Comparison of ENCODE assay signal across 8 mouse cellular contexts in genomic region chr6:73314923-73315603, GRCm38 (mm10).
DNase-seq lines count a peak whose midpoint lies in the region; ATAC-seq lines count a peak whose summit lies in the region.

No protein-coding gene starts in this region.

- under 1% methylated on average over 17 of the region's 17 CpGs for WGBS in embryonic facial prominence, embryonic 12.5 days
- 2% methylated on average over 17 of the region's 17 CpGs for WGBS in heart, embryonic 13.5 days
- under 1% methylated on average over 17 of the region's 17 CpGs for WGBS in kidney, embryonic 16.5 days
- 4% methylated on average over 17 of the region's 17 CpGs for WGBS in liver, embryonic 15.5 days (ENCODE audit: insufficient replicate concordance)
- WGBS in neural tube, embryonic 11.5 days = 2% methylated on average over 17 of the region's 17 CpGs

- peak; percentile 86 for ATAC-seq in embryonic facial prominence, embryonic 12.5 days (ENCODE audit: insufficient number of reproducible peaks, insufficient read depth, low FRiP score, low TSS enrichment)
- peak; percentile 54; the same call in 1 of the 2 replicates for ATAC-seq in heart, embryonic 13.5 days (ENCODE audit: extremely low read depth, insufficient number of reproducible peaks, low FRiP score, low TSS enrichment)
- ATAC-seq in kidney, embryonic 16.5 days (ENCODE audit: low FRiP score, low TSS enrichment) = peak; percentile 91
- ATAC-seq in liver, embryonic 15.5 days (ENCODE audit: insufficient read depth) = no peak
- peak; percentile 81 for ATAC-seq in neural tube, embryonic 11.5 days (ENCODE audit: insufficient read depth, low FRiP score, low TSS enrichment)

- peak overlapping the region; percentile 75 for H3K27ac ChIP-seq in embryonic facial prominence, embryonic 12.5 days
- H3K27ac ChIP-seq in heart, embryonic 13.5 days (replicated peaks) = peak overlapping the region; percentile 66
- peak overlapping the region; percentile 85 for H3K27ac ChIP-seq in kidney, embryonic 16.5 days (ENCODE audit: low read length)
- no peak overlapping the region for H3K27ac ChIP-seq in liver, embryonic 15.5 days (replicated peaks)
- H3K27ac ChIP-seq in neural tube, embryonic 11.5 days (ENCODE audit: low read depth, low read length) = no peak overlapping the region

- no peaks in the 10 kb centered on the region for H3K4me1 ChIP-seq in embryonic facial prominence, embryonic 12.5 days
- H3K4me1 ChIP-seq in heart, embryonic 13.5 days = peaks cover 9% of the 10 kb centered on the region; the same call in 1 of the 2 replicates
- H3K4me1 ChIP-seq in kidney, embryonic 16.5 days (ENCODE audit: insufficient read depth, low read length) = peaks cover 9% of the 10 kb centered on the region; the same call in 1 of the 2 replicates
- no peaks in the 10 kb centered on the region for H3K4me1 ChIP-seq in liver, embryonic 15.5 days (replicated peaks)
- H3K4me1 ChIP-seq in neural tube, embryonic 11.5 days (ENCODE audit: control insufficient read depth, insufficient read depth, low read length) = no peaks in the 10 kb centered on the region

- no peaks in the 10 kb centered on the region for H3K36me3 ChIP-seq in embryonic facial prominence, embryonic 12.5 days
- no peaks in the 10 kb centered on the region for H3K36me3 ChIP-seq in heart, embryonic 13.5 days
- H3K36me3 ChIP-seq in kidney, embryonic 16.5 days (ENCODE audit: insufficient read depth, low read length) = no peaks in the 10 kb centered on the region
- no peaks in the 10 kb centered on the region for H3K36me3 ChIP-seq in liver, embryonic 15.5 days (replicated peaks)
- H3K36me3 ChIP-seq in neural tube, embryonic 11.5 days (ENCODE audit: control insufficient read depth, insufficient read depth, low read length) = no peaks in the 10 kb centered on the region

- H3K4me2 ChIP-seq in embryonic facial prominence, embryonic 12.5 days (replicated peaks) = peak overlapping the region; percentile 61
- peak overlapping the region; percentile 83 for H3K4me2 ChIP-seq in heart, embryonic 13.5 days
- peak overlapping the region; percentile 67 for H3K4me2 ChIP-seq in kidney, embryonic 16.5 days (replicated peaks; ENCODE audit: low read depth, low read length)
- H3K4me2 ChIP-seq in liver, embryonic 15.5 days = peak overlapping the region; percentile 55
- H3K4me2 ChIP-seq in neural tube, embryonic 11.5 days (ENCODE audit: low read depth) = peak overlapping the region; percentile 60

- H3K27me3 ChIP-seq in embryonic facial prominence, embryonic 12.5 days = no peaks in the 10 kb centered on the region
- no peaks in the 10 kb centered on the region for H3K27me3 ChIP-seq in heart, embryonic 13.5 days (replicated peaks)
- H3K27me3 ChIP-seq in kidney, embryonic 16.5 days (ENCODE audit: insufficient read depth, low read length) = no peaks in the 10 kb centered on the region
- H3K27me3 ChIP-seq in liver, embryonic 15.5 days = no peaks in the 10 kb centered on the region
- no peaks in the 10 kb centered on the region for H3K27me3 ChIP-seq in neural tube, embryonic 11.5 days (ENCODE audit: control insufficient read depth, insufficient read depth, low read length)

- DNase-seq in A20 (ENCODE audit: low read depth, low spot score) = peak; percentile 74
- DNase-seq in adrenal gland, adult 8-10 months = peak; percentile 60
- DNase-seq in neural tube, embryonic 11.5 days (ENCODE audit: low spot score) = peak; percentile 87
- peak; percentile 49 for DNase-seq in thymus, postnatal 0 days (ENCODE audit: low spot score)

- H3K4me3 ChIP-seq in embryonic facial prominence, embryonic 12.5 days = peak overlapping the region; percentile 46
- peak overlapping the region; percentile 65 for H3K4me3 ChIP-seq in heart, embryonic 13.5 days
- peak overlapping the region; percentile 52 for H3K4me3 ChIP-seq in kidney, embryonic 16.5 days (ENCODE audit: low read length)
- peak overlapping the region; percentile 33 for H3K4me3 ChIP-seq in liver, embryonic 15.5 days (replicated peaks)
- H3K4me3 ChIP-seq in neural tube, embryonic 11.5 days (ENCODE audit: low read depth, low read length) = peak overlapping the region; percentile 39

- H3K9me3 ChIP-seq in embryonic facial prominence, embryonic 12.5 days = no peaks in the 10 kb centered on the region
- no peaks in the 10 kb centered on the region for H3K9me3 ChIP-seq in heart, embryonic 13.5 days
- no peaks in the 10 kb centered on the region for H3K9me3 ChIP-seq in kidney, embryonic 16.5 days (ENCODE audit: low read length)
- no peaks in the 10 kb centered on the region for H3K9me3 ChIP-seq in liver, embryonic 15.5 days (replicated peaks)
- H3K9me3 ChIP-seq in neural tube, embryonic 11.5 days (ENCODE audit: control insufficient read depth, low read length) = no peaks in the 10 kb centered on the region

- H3K9ac ChIP-seq in embryonic facial prominence, embryonic 12.5 days = peak overlapping the region; percentile 43
- peak overlapping the region; percentile 82 for H3K9ac ChIP-seq in heart, embryonic 13.5 days
- H3K9ac ChIP-seq in kidney, embryonic 16.5 days (replicated peaks; ENCODE audit: low read length) = peak overlapping the region; percentile 69
- no peak overlapping the region for H3K9ac ChIP-seq in liver, embryonic 15.5 days
- H3K9ac ChIP-seq in neural tube, embryonic 11.5 days (ENCODE audit: low read length) = peak overlapping the region; percentile 47

Comparison
In these comparisons a context has a peak if more than half of its experiments do, and no peak if none do; other contexts are left out.
1. H3K27ac ChIP-seq: peak in embryonic facial prominence, embryonic 12.5 days (single experiment), heart, embryonic 13.5 days (single experiment) and kidney, embryonic 16.5 days (single experiment); none in liver, embryonic 15.5 days (single experiment) and neural tube, embryonic 11.5 days (single experiment).
2. Peak in every context shown above with its lines, with median percentiles within 50 percentile points of each other: DNase-seq, H3K4me2 ChIP-seq and H3K4me3 ChIP-seq.